Mouse (Mus musculus): ENCODE measurements around the gene Slc48a1. TPM values are rescaled to one million over a fixed set of nuclear protein-coding genes. Genes with fewer than 3 reads are reported as not detected.

Slc48a1 gene
- total RNA-seq, 1 experiment from 2014 or later = 68.9 TPM

- ATAC-seq (replicated peaks in 1 of 2; ENCODE audit: insufficient read depth in 1 of 2, low FRiP score in 2 of 2, low TSS enrichment in 1 of 2, low read depth in 1 of 2, poor library complexity in 2 of 2, severe bottlenecking in 2 of 2) = no peak
Observed at GRCm38 (mm10) chr15:97840781-97841180, 62.5 kb downstream of the Slc48a1 start.

- no peak for ATAC-seq (replicated peaks in 1 of 2; ENCODE audit: insufficient read depth in 1 of 2, low FRiP score in 2 of 2, low TSS enrichment in 1 of 2, low read depth in 1 of 2, poor library complexity in 2 of 2, severe bottlenecking in 2 of 2)
Observed at GRCm38 (mm10) chr15:97841383-97841782, 63.1 kb downstream of the Slc48a1 start.

GRCm38 (mm10) chr15:97842058-97842457 is 63.7 kb downstream of the Slc48a1 start:
- no peak for ATAC-seq (replicated peaks in 1 of 2; ENCODE audit: insufficient read depth in 1 of 2, low FRiP score in 2 of 2, low TSS enrichment in 1 of 2, low read depth in 1 of 2, poor library complexity in 2 of 2, severe bottlenecking in 2 of 2)

Other genes with a start within 250 kb of the Slc48a1 start
- gene Rpap3, start 72.7 kb upstream of the Slc48a1 start, total RNA-seq (2017) = 32.9 and 45.8 TPM in 2 replicates
- 1.4 and 3.4 TPM in 2 replicates for gene Endou, start 47.2 kb upstream of the Slc48a1 start, total RNA-seq (2017)
- gene Rapgef3, start 10.5 kb upstream of the Slc48a1 start, total RNA-seq (2017) = 5.5 and 18.2 TPM in 2 replicates
- gene Hdac7, start 66.0 kb downstream of the Slc48a1 start, total RNA-seq (2017) = 15.4 and 18.9 TPM in 2 replicates
- gene Vdr, start 132.1 kb downstream of the Slc48a1 start, total RNA-seq (2017) = 2.3 and 2.9 TPM in 2 replicates
- gene Tmem106c, start 185.7 kb downstream of the Slc48a1 start, total RNA-seq (2017) = 36.1 and 45.1 TPM in 2 replicates
- gene Col2a1, start 226.2 kb downstream of the Slc48a1 start, total RNA-seq (2017) = not detected in 2 replicates

All from hematopoietic stem cell, adult 5-6 weeks (primary cell).